In genomic region chr11:55314704-55315047, GRCm38 (mm10) we compare ENCODE assay signal across 22 mouse cellular contexts. TPM values are rescaled to one million over a fixed set of nuclear protein-coding genes. Genes with fewer than 3 reads are reported as not detected.
DNase-seq lines count a peak whose midpoint lies in the region; ATAC-seq and TF ChIP-seq lines count a peak whose summit lies in the region.
"Had no signal": no experiment of that assay in that cellular context is flagged by ENCODE, and none has a peak within 500 bp of the region (broad histone marks: within the 10 kb centered on the region; RNA-seq: fewer than 3 reads in every experiment).

No protein-coding gene starts in this region.

- H3K9me3 ChIP-seq in kidney, embryonic 15.5 days (replicated peaks): no peaks in the 10 kb centered on the region
- H3K9me3 ChIP-seq in E14TG2a.4 (ENCODE audit: low read length): no peaks in the 10 kb centered on the region
- H3K9me3 ChIP-seq in ES-Bruce4 (replicated peaks; ENCODE audit: control insufficient read depth, insufficient read depth, low read length, poor library complexity, severe bottlenecking): 0 out of 2 replicates have a peak, but pooled peaks cover 3% of the 10 kb centered on the region
- no peaks in the 10 kb centered on the region for H3K9me3 ChIP-seq in intestine, embryonic 16.5 days (ENCODE audit: control insufficient read depth, low read length)
- H3K9me3 ChIP-seq in midbrain, embryonic 11.5 days (ENCODE audit: control insufficient read depth, low read length): no peaks in the 10 kb centered on the region
- H3K9me3 ChIP-seq: G1E; hindbrain, embryonic 13.5 days; midbrain, embryonic 12.5 days had no signal

- H3K4me3 ChIP-seq in kidney, embryonic 15.5 days (replicated peaks): no peak overlapping the region
- H3K4me3 ChIP-seq in E14TG2a.4 (replicated peaks; ENCODE audit: low read length) (peak overlapping the region; percentile 63), ES-Bruce4 (ENCODE audit: low read depth, low read length) (peak overlapping the region; percentile 1; the same call in 1 of the 2 replicates)
- no peak overlapping the region for H3K4me3 ChIP-seq in intestine, embryonic 16.5 days (ENCODE audit: low read length)
- no peak overlapping the region for H3K4me3 ChIP-seq in midbrain, embryonic 11.5 days (ENCODE audit: low read depth, low read length)
- H3K4me3 ChIP-seq: hindbrain, embryonic 13.5 days; layer of hippocampus, adult 2 months; midbrain, embryonic 12.5 days had no signal

- no peak for ATAC-seq in kidney, embryonic 15.5 days (replicated peaks; ENCODE audit: low FRiP score)
- peak; percentile 48 for ATAC-seq in intestine, embryonic 16.5 days
- ATAC-seq in midbrain, embryonic 11.5 days (ENCODE audit: low FRiP score): no peak
- ATAC-seq: inflammation-experienced regulatory T-cells, adult 6 months had no signal

- no peak overlapping the region for H3K9ac ChIP-seq in kidney, embryonic 15.5 days
- H3K9ac ChIP-seq in ES-Bruce4 (ENCODE audit: low read depth, poor library complexity, severe bottlenecking): no peak overlapping the region
- H3K9ac ChIP-seq in intestine, embryonic 16.5 days (ENCODE audit: low read depth, low read length): peak overlapping the region; percentile 20; the same call in 1 of the 2 replicates
- H3K9ac ChIP-seq in midbrain, embryonic 11.5 days (ENCODE audit: low read length): no peak overlapping the region
- H3K9ac ChIP-seq: hindbrain, embryonic 13.5 days; liver, embryonic 14.5 days; midbrain, embryonic 12.5 days had no signal

- peak overlapping the region; percentile 37; the same call in 1 of the 2 replicates for H3K4me2 ChIP-seq in kidney, embryonic 15.5 days
- peak overlapping the region; percentile 34; the same call in 1 of the 2 replicates for H3K4me2 ChIP-seq in intestine, embryonic 16.5 days (ENCODE audit: low read depth, low read length)
- no peak overlapping the region for H3K4me2 ChIP-seq in midbrain, embryonic 11.5 days
- H3K4me2 ChIP-seq: hindbrain, embryonic 13.5 days; midbrain, embryonic 12.5 days had no signal

- H3K4me1 ChIP-seq in kidney, embryonic 15.5 days: peaks cover 12% of the 10 kb centered on the region
- H3K4me1 ChIP-seq in E14TG2a.4 (replicated peaks; ENCODE audit: low read depth, low read length): peaks cover 63% of the 10 kb centered on the region
- H3K4me1 ChIP-seq in ES-Bruce4 (ENCODE audit: control insufficient read depth, insufficient read depth, low read length): no peaks in the 10 kb centered on the region
- peaks cover 14% of the 10 kb centered on the region for H3K4me1 ChIP-seq in intestine, embryonic 16.5 days (ENCODE audit: control insufficient read depth, insufficient read depth, low read length)
- no peaks in the 10 kb centered on the region for H3K4me1 ChIP-seq in midbrain, embryonic 11.5 days (ENCODE audit: control insufficient read depth, insufficient read depth, low read length)
- H3K4me1 ChIP-seq: hindbrain, embryonic 13.5 days; midbrain, embryonic 12.5 days had no signal

- no peak for DNase-seq in kidney, postnatal 36 days
- no peak for DNase-seq in midbrain, embryonic 11.5 days (ENCODE audit: low spot score, missing footprints)
- DNase-seq in layer of hippocampus, postnatal 36 days: no peak
- no peak for DNase-seq in testis, postnatal 10 days (ENCODE audit: low spot score)
- DNase-seq: adrenal gland, postnatal 14 days; cerebellum, postnatal 14 days; heart, adult 11 months; left cerebral cortex, postnatal 4 days; retina, postnatal 1 day; thymus, adult 18-20 months; thymus, postnatal 4 days had no signal

- no peaks in the 10 kb centered on the region for H3K27me3 ChIP-seq in kidney, embryonic 15.5 days
- peaks cover 16% of the 10 kb centered on the region for H3K27me3 ChIP-seq in E14TG2a.4 (ENCODE audit: insufficient read depth, low read length)
- H3K27me3 ChIP-seq in ES-Bruce4 (ENCODE audit: control insufficient read depth, insufficient read depth, low read length, poor library complexity, severe bottlenecking): no peaks in the 10 kb centered on the region
- no peaks in the 10 kb centered on the region for H3K27me3 ChIP-seq in intestine, embryonic 16.5 days (replicated peaks; ENCODE audit: control insufficient read depth, insufficient read depth, low read length)
- no peaks in the 10 kb centered on the region for H3K27me3 ChIP-seq in midbrain, embryonic 11.5 days (ENCODE audit: control insufficient read depth, insufficient read depth, low read length)

- 51% methylated on average over 2 of the region's 2 CpGs for WGBS in kidney, embryonic 15.5 days
- WGBS in intestine, embryonic 16.5 days: 55% methylated on average over 2 of the region's 2 CpGs
- 57% methylated on average over 2 of the region's 2 CpGs for WGBS in midbrain, embryonic 11.5 days

- no peak for TF ChIP-seq POLR2A in ES-Bruce4 (IDR thresholded peaks at IDR 0.05; ENCODE audit: insufficient read depth, low read length)

- no peak for TF ChIP-seq EP300 in ES-Bruce4 (IDR thresholded peaks at IDR 0.05; ENCODE audit: insufficient read depth, low read depth, low read length)

- no peak overlapping the region for H3K27ac ChIP-seq in kidney, embryonic 15.5 days
- no peak overlapping the region for H3K27ac ChIP-seq in ES-Bruce4 (ENCODE audit: insufficient read depth, low read length)
- no peak overlapping the region for H3K27ac ChIP-seq in intestine, embryonic 16.5 days (ENCODE audit: low read length)
- H3K27ac ChIP-seq in midbrain, embryonic 11.5 days (ENCODE audit: low read depth, low read length): no peak overlapping the region
- H3K27ac ChIP-seq: hindbrain, embryonic 13.5 days; layer of hippocampus, adult 2 months; liver, embryonic 14.5 days; midbrain, embryonic 12.5 days had no signal

- no peaks in the 10 kb centered on the region for H3K36me3 ChIP-seq in kidney, embryonic 15.5 days
- H3K36me3 ChIP-seq in E14TG2a.4 (ENCODE audit: insufficient read depth, low read length): peaks cover 16% of the 10 kb centered on the region
- no peaks in the 10 kb centered on the region for H3K36me3 ChIP-seq in ES-Bruce4 (ENCODE audit: control insufficient read depth, insufficient read depth, low read length, poor library complexity, severe bottlenecking)
- H3K36me3 ChIP-seq in intestine, embryonic 16.5 days (ENCODE audit: control insufficient read depth, insufficient read depth, low read length): no peaks in the 10 kb centered on the region
- H3K36me3 ChIP-seq in midbrain, embryonic 11.5 days (ENCODE audit: control insufficient read depth, insufficient read depth, low read length): no peaks in the 10 kb centered on the region
- H3K36me3 ChIP-seq: G1E; hindbrain, embryonic 13.5 days; midbrain, embryonic 12.5 days had no signal

- TF ChIP-seq CTCF in E14TG2a.4 (conservative IDR thresholded peaks at IDR 0.05; ENCODE audit: low read length) (no peak), ES-Bruce4 (IDR thresholded peaks at IDR 0.05; ENCODE audit: low read depth, low read length) (no peak)

RNA-seq across cellular contexts. Expression of gene Fat2, which starts 21.7 kb away (rescaled TPM):
- 0.08 and 0.10 TPM in 2 replicates for polyA plus RNA-seq in kidney, embryonic 15.5 days (2015; fragmentation: Nextera tagmentation; extraction: Ambion mirVana)
- 0.90 and 1.0 TPM in 2 replicates for polyA plus RNA-seq in ES-Bruce4 (2011; ENCODE audit: insufficient read depth, insufficient read length, low read depth, missing spikeins)
- polyA plus RNA-seq in intestine, embryonic 16.5 days (2015; fragmentation: Nextera tagmentation; extraction: Ambion mirVana): 0.04 and 0.05 TPM in 2 replicates
- 0.03 TPM in 1 of 2 replicates, not detected in the other for polyA plus RNA-seq in midbrain, embryonic 11.5 days (2014; fragmentation: Nextera tagmentation; extraction: Ambion mirVana)
- total RNA-seq in layer of hippocampus, postnatal 36 days (2021): under 1 TPM; 0.17 to 0.43 TPM
- total RNA-seq: monocyte, adult 5-6 weeks had no signal
- polyA plus RNA-seq: G1E; inflammation-experienced regulatory T-cells, adult 6 months had no signal

Comparison
In these comparisons a context has a peak if more than half of its experiments do, and no peak if none do; other contexts are left out.
1. H3K4me3 ChIP-seq: peak in E14TG2a.4 (single experiment) and ES-Bruce4 (single experiment); none in kidney, embryonic 15.5 days (single experiment), intestine, embryonic 16.5 days (single experiment) and midbrain, embryonic 11.5 days (single experiment).